Mouse (Mus musculus): ENCODE measurements around the gene Bbs1. TPM values are rescaled to one million over a fixed set of nuclear protein-coding genes. Genes with fewer than 3 reads are reported as not detected.

The Bbs1 gene
- polyA plus RNA-seq, 1 experiment from 2014 or later: 10.1 TPM

DNA sequence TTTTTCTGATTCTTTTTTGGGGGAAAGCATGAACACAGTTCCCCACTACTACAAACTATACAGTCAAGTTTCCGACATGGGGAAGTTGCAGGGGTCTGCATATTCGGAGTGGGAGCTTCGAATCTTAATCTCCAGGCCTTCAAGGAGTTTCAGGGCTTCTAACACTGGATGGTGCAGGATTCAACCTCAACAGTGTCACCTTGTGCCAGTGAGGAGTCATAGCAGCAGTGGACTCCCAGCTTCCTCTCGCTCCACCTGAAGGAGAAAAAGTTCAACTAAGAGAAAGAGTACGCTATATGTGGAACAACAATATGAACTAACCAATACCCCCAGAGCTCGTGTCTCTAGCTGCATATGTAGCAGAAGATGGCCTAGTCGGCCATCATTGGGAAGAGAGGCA lies 58.9 kb downstream of the Bbs1 start:
- Histone ChIP-seq H3K9me3 (ENCODE audit: control insufficient read depth, low read length) (no peaks in the 10 kb centered on the region), H3K9ac (replicated peaks; ENCODE audit: low read depth, low read length) (no peak overlapping the region), H3K27ac (ENCODE audit: low read length) (no peak overlapping the region), H3K4me2 (ENCODE audit: low read length) (no peak overlapping the region), H3K36me3 (ENCODE audit: control insufficient read depth, insufficient read depth) (no peaks in the 10 kb centered on the region), H3K27me3 (replicated peaks; ENCODE audit: control insufficient read depth, insufficient read depth, low read length) (0 out of 2 replicates have a peak, but pooled peaks cover 2% of the 10 kb centered on the region), H3K4me1 (replicated peaks; ENCODE audit: control insufficient read depth, insufficient read depth, low read length) (no peaks in the 10 kb centered on the region), H3K4me3 (replicated peaks; ENCODE audit: low read length) (no peak overlapping the region)
- ATAC-seq: no peak
- WGBS: 32% methylated on average over 7 of the region's 7 CpGs

DNA sequence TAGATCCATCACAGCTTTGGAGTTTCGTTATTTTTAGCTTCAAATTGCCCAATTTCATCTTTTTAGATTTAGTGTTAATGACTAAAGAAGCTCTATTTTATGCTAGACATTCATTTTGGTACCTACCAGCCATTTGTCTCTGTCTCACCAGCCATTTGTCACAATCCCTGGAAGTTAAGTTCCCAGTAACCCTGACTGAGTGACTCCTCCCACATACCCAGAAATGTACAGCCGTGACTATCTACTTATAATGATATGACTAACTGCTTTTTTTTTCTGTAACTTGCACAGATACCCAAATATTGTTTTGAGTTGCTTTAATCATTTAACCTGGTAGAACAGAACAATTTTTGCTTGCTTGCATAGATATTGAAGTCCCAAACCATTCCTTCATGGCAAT lies 60.6 kb downstream of the Bbs1 start:
- ATAC-seq: no peak
- no peak overlapping the region for H3K4me2 ChIP-seq (ENCODE audit: low read length)
- WGBS: 68% methylated on average over 2 of the region's 2 CpGs
- no peaks in the 10 kb centered on the region for H3K36me3 ChIP-seq (ENCODE audit: control insufficient read depth, insufficient read depth)
- no peaks in the 10 kb centered on the region for H3K9me3 ChIP-seq (ENCODE audit: control insufficient read depth, low read length)
- no peak overlapping the region for H3K4me3 ChIP-seq (replicated peaks; ENCODE audit: low read length)
- H3K27ac ChIP-seq (ENCODE audit: low read length): no peak overlapping the region
- H3K27me3 ChIP-seq (replicated peaks; ENCODE audit: control insufficient read depth, insufficient read depth, low read length): peaks cover 12% of the 10 kb centered on the region
- no peak overlapping the region for H3K9ac ChIP-seq (replicated peaks; ENCODE audit: low read depth, low read length)
- no peaks in the 10 kb centered on the region for H3K4me1 ChIP-seq (replicated peaks; ENCODE audit: control insufficient read depth, insufficient read depth, low read length)

DNA sequence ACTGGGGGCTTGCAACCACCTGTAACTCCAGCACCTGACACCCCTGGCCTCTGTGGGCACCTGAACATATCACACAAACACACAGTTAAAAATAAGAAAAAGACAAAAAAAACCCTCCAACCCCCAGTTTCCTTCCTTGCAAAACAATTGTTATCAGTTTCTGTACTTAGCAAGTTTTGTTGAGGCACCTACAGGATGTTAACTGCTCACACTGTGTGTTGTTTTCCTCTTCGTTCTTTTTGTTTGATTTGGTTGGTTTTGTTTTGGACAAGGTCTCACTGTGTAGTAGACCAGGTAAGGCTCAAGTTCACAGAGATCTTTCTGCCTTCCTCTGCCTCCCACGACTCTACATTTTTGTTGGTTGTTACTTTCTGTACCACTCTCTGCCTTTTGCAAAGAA lies 63.8 kb downstream of the Bbs1 start:
- WGBS: 71% methylated on average over 2 of the region's 2 CpGs

DNA sequence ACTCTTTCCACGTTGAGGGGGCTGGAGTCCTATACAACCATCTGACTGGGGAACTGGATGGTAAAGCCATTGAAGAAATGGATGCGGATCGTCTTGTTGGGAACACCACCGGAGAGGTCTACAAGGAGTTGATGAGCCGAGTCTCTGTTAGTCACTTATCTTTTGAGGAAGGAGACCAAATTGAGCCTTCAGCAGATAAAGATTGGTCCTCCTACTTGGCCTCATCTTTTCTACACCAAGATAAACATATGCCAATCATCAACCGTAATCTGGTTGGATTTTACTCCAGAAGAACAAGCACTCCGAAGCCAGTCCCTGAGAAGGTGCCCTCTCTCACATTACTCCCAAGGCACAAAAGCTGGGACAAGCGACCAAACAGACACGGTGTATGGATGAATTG lies 65.6 kb downstream of the Bbs1 start:
- no peak for ATAC-seq
- no peaks in the 10 kb centered on the region for H3K9me3 ChIP-seq (ENCODE audit: control insufficient read depth, low read length)
- no peak overlapping the region for H3K4me3 ChIP-seq (replicated peaks; ENCODE audit: low read length)
- H3K27ac ChIP-seq (ENCODE audit: low read length): no peak overlapping the region
- H3K4me2 ChIP-seq (ENCODE audit: low read length): no peak overlapping the region
- peaks cover 18% of the 10 kb centered on the region for H3K4me1 ChIP-seq (replicated peaks; ENCODE audit: control insufficient read depth, insufficient read depth, low read length)
- peaks cover 24% of the 10 kb centered on the region for H3K27me3 ChIP-seq (replicated peaks; ENCODE audit: control insufficient read depth, insufficient read depth, low read length)
- WGBS: 87% methylated on average over 9 of the region's 9 CpGs
- H3K9ac ChIP-seq (replicated peaks; ENCODE audit: low read depth, low read length): no peak overlapping the region
- H3K36me3 ChIP-seq (ENCODE audit: control insufficient read depth, insufficient read depth): no peaks in the 10 kb centered on the region

More for the DNA sequence above, 63.8 kb downstream of the Bbs1 start:
- Histone ChIP-seq H3K36me3 (ENCODE audit: control insufficient read depth, insufficient read depth) (no peaks in the 10 kb centered on the region), H3K27me3 (replicated peaks; ENCODE audit: control insufficient read depth, insufficient read depth, low read length) (peaks cover 24% of the 10 kb centered on the region), H3K9me3 (ENCODE audit: control insufficient read depth, low read length) (no peaks in the 10 kb centered on the region), H3K9ac (replicated peaks; ENCODE audit: low read depth, low read length) (no peak overlapping the region), H3K4me1 (replicated peaks; ENCODE audit: control insufficient read depth, insufficient read depth, low read length) (peaks cover 18% of the 10 kb centered on the region), H3K27ac (ENCODE audit: low read length) (no peak overlapping the region), H3K4me2 (ENCODE audit: low read length) (no peak overlapping the region), H3K4me3 (replicated peaks; ENCODE audit: low read length) (no peak overlapping the region)
- no peak for ATAC-seq

DNA sequence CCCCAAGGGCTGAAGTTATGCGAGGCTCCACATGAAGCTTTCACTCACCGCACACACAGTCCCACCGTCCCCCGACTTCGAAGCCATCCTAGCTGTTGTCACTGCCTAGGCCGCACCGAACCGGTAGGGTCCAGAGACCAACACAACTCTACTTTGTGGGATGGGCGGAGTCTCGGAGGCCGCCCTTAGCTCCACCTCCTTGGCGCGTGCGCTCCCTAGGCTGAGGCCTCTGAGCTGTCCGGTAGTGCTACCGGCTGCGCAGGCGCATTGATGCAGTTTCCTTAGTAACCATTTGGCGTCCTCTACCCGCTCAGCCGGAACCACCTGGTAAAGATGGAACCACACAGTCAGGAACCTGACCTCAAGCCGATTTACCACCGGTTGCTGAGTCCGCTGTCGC lies 67.3 kb downstream of the Bbs1 start, which contains the start of the genes Ccs and Ccdc87:
Gene Ccs, minus strand, starts transcription at position 184 of the 400 bp plus-strand sequence.
Gene Ccdc87, plus strand, starts transcription at position 218 of the 400 bp plus-strand sequence.
- ATAC-seq: peak; percentile 98
- Histone ChIP-seq H3K4me1 (replicated peaks; ENCODE audit: control insufficient read depth, insufficient read depth, low read length) (peaks cover 18% of the 10 kb centered on the region), H3K27me3 (replicated peaks; ENCODE audit: control insufficient read depth, insufficient read depth, low read length) (peaks cover 24% of the 10 kb centered on the region), H3K27ac (ENCODE audit: low read length) (no peak within 1 kb of the TSS), H3K4me2 (ENCODE audit: low read length) (peak within 1 kb of the TSS; percentile 100), H3K9me3 (ENCODE audit: control insufficient read depth, low read length) (no peaks in the 10 kb centered on the region), H3K36me3 (ENCODE audit: control insufficient read depth, insufficient read depth) (no peaks in the 10 kb centered on the region), H3K4me3 (replicated peaks; ENCODE audit: low read length) (peak within 1 kb of the TSS; percentile 73), H3K9ac (replicated peaks; ENCODE audit: low read depth, low read length) (peak within 1 kb of the TSS; percentile 66)
- WGBS: under 1% methylated on average over 25 of the region's 25 CpGs

DNA sequence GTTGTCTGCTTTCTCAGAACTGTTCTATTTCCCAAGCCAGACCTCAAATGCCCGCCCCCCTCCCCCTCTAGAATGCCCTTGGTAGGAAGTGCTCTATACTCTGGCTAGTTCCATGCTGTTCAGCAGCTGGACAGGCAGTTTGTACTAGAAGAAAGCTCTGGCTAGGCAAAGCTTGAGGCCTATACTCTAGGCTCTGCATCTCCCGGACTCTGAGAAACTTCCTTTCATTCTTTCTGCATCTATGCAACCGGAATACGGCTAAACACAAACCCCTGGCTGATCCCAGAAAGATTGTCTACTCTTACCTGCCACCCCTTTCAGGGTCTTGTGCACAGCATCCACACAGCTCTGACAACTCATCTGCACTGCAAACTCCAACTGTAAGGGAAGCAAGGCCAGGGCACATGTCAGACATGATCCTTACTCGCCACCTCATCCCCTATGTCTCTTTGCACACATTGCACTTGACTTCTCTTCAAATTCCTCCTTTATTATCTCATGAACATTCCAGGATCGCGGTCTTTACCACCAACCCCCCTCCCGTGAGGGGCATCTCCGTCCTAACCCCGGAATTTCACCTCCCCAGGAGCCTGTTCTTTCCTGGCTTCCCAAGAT lies 67.8 kb downstream of the Bbs1 start:
- Histone ChIP-seq H3K9ac (replicated peaks; ENCODE audit: low read depth, low read length) (peak overlapping the region; percentile 66), H3K4me1 (replicated peaks; ENCODE audit: control insufficient read depth, insufficient read depth, low read length) (peaks cover 18% of the 10 kb centered on the region), H3K27ac (ENCODE audit: low read length) (no peak overlapping the region), H3K9me3 (ENCODE audit: control insufficient read depth, low read length) (no peaks in the 10 kb centered on the region), H3K36me3 (ENCODE audit: control insufficient read depth, insufficient read depth) (no peaks in the 10 kb centered on the region), H3K4me3 (replicated peaks; ENCODE audit: low read length) (peak overlapping the region; percentile 73), H3K4me2 (ENCODE audit: low read length) (peak overlapping the region; percentile 100), H3K27me3 (replicated peaks; ENCODE audit: control insufficient read depth, insufficient read depth, low read length) (peaks cover 24% of the 10 kb centered on the region)
- ATAC-seq: peak; percentile 24
- WGBS: 30% methylated on average over 10 of the region's 10 CpGs

DNA sequence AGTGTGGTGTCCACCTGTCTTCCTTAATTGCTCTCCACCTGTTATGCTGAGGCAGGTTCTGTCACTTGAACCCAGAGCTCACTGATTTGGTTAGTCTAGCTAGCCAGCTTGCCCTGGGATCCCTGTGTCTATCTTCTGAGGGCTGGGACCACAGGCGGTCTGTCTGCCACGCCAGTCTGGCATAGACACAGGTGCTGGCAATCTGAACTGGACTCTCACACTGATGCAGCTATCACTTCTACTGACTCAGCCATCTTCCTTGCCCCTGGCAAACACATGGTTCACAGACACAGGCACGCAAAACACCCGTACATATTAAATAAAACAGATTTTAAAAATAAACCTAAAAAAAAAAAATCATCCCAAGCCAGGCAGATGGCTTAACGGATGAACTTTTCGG lies 69.4 kb downstream of the Bbs1 start:
- H3K27ac ChIP-seq (ENCODE audit: low read length): no peak overlapping the region
- WGBS: 95% methylated on average over 6 of the region's 6 CpGs

More for the DNA sequence above, 69.4 kb downstream of the Bbs1 start:
- H3K4me2 ChIP-seq (ENCODE audit: low read length): no peak overlapping the region
- peaks cover 24% of the 10 kb centered on the region for H3K27me3 ChIP-seq (replicated peaks; ENCODE audit: control insufficient read depth, insufficient read depth, low read length)
- H3K9me3 ChIP-seq (ENCODE audit: control insufficient read depth, low read length): no peaks in the 10 kb centered on the region
- no peak overlapping the region for H3K4me3 ChIP-seq (replicated peaks; ENCODE audit: low read length)
- peaks cover 18% of the 10 kb centered on the region for H3K4me1 ChIP-seq (replicated peaks; ENCODE audit: control insufficient read depth, insufficient read depth, low read length)
- H3K9ac ChIP-seq (replicated peaks; ENCODE audit: low read depth, low read length): no peak overlapping the region
- H3K36me3 ChIP-seq (ENCODE audit: control insufficient read depth, insufficient read depth): no peaks in the 10 kb centered on the region
- ATAC-seq: no peak

Other genes with a start within 250 kb of the Bbs1 start
- 6.4 and 8.9 TPM in 2 replicates for gene Gm960, start 208.0 kb downstream of the Bbs1 start, polyA plus RNA-seq (2015; fragmentation: Nextera tagmentation; extraction: Ambion mirVana)
- gene Sptbn2, start 195.5 kb downstream of the Bbs1 start, polyA plus RNA-seq (2015; fragmentation: Nextera tagmentation; extraction: Ambion mirVana): 37.1 and 40.3 TPM in 2 replicates
- 189 and 196 TPM in 2 replicates for gene Rbm4b, start 150.1 kb downstream of the Bbs1 start, polyA plus RNA-seq (2015; fragmentation: Nextera tagmentation; extraction: Ambion mirVana)
- 98.5 and 110 TPM in 2 replicates for gene Rbm4, start 112.7 kb downstream of the Bbs1 start, polyA plus RNA-seq (2015; fragmentation: Nextera tagmentation; extraction: Ambion mirVana)
- 29.8 and 32.7 TPM in 2 replicates for gene Gm21992, start 95.0 kb downstream of the Bbs1 start, polyA plus RNA-seq (2015; fragmentation: Nextera tagmentation; extraction: Ambion mirVana)
- gene Rbm14, start 95.0 kb downstream of the Bbs1 start, polyA plus RNA-seq (2015; fragmentation: Nextera tagmentation; extraction: Ambion mirVana): 86.0 and 91.1 TPM in 2 replicates
- gene Ccs, start 67.3 kb downstream of the Bbs1 start, polyA plus RNA-seq (2015; fragmentation: Nextera tagmentation; extraction: Ambion mirVana): 34.7 and 38.6 TPM in 2 replicates
- 0.61 and 0.62 TPM in 2 replicates for gene Ccdc87, start 67.3 kb downstream of the Bbs1 start, polyA plus RNA-seq (2015; fragmentation: Nextera tagmentation; extraction: Ambion mirVana)
- gene Ctsf, start 51.5 kb downstream of the Bbs1 start, polyA plus RNA-seq (2015; fragmentation: Nextera tagmentation; extraction: Ambion mirVana): 59.2 and 73.6 TPM in 2 replicates
- 0.86 and 0.94 TPM in 2 replicates for gene Actn3, start 28.7 kb downstream of the Bbs1 start, polyA plus RNA-seq (2015; fragmentation: Nextera tagmentation; extraction: Ambion mirVana)
- gene Zdhhc24, start 28.0 kb downstream of the Bbs1 start, polyA plus RNA-seq (2015; fragmentation: Nextera tagmentation; extraction: Ambion mirVana): 22.8 and 26.8 TPM in 2 replicates
- 95.9 and 106 TPM in 2 replicates for gene Dpp3, start 21.7 kb upstream of the Bbs1 start, polyA plus RNA-seq (2015; fragmentation: Nextera tagmentation; extraction: Ambion mirVana)
- gene Peli3, start 36.5 kb upstream of the Bbs1 start, polyA plus RNA-seq (2015; fragmentation: Nextera tagmentation; extraction: Ambion mirVana): 12.0 and 16.5 TPM in 2 replicates
- 106 and 116 TPM in 2 replicates for gene Mrpl11, start 55.5 kb upstream of the Bbs1 start, polyA plus RNA-seq (2015; fragmentation: Nextera tagmentation; extraction: Ambion mirVana)
- 0.21 and 0.71 TPM in 2 replicates for gene Npas4, start 83.7 kb upstream of the Bbs1 start, polyA plus RNA-seq (2015; fragmentation: Nextera tagmentation; extraction: Ambion mirVana)
- gene Slc29a2, start 117.2 kb upstream of the Bbs1 start, polyA plus RNA-seq (2015; fragmentation: Nextera tagmentation; extraction: Ambion mirVana): 11.2 and 13.4 TPM in 2 replicates
- gene B4gat1, start 132.2 kb upstream of the Bbs1 start, polyA plus RNA-seq (2015; fragmentation: Nextera tagmentation; extraction: Ambion mirVana): 58.2 and 62.5 TPM in 2 replicates
- gene AC124502.3, start 132.3 kb upstream of the Bbs1 start, polyA plus RNA-seq (2015; fragmentation: Nextera tagmentation; extraction: Ambion mirVana): 2.1 and 2.9 TPM in 2 replicates
- 50.2 and 51.2 TPM in 2 replicates for gene Brms1, start 134.7 kb upstream of the Bbs1 start, polyA plus RNA-seq (2015; fragmentation: Nextera tagmentation; extraction: Ambion mirVana)
- gene Rin1, start 143.9 kb upstream of the Bbs1 start, polyA plus RNA-seq (2015; fragmentation: Nextera tagmentation; extraction: Ambion mirVana): 1.3 and 1.9 TPM in 2 replicates
- 11.9 and 14.3 TPM in 2 replicates for gene Cd248, start 161.4 kb upstream of the Bbs1 start, polyA plus RNA-seq (2015; fragmentation: Nextera tagmentation; extraction: Ambion mirVana)
- 8.0 and 15.8 TPM in 2 replicates for gene Tmem151a, start 178.9 kb upstream of the Bbs1 start, polyA plus RNA-seq (2015; fragmentation: Nextera tagmentation; extraction: Ambion mirVana)
- 54.0 and 56.0 TPM in 2 replicates for gene Yif1a, start 181.9 kb upstream of the Bbs1 start, polyA plus RNA-seq (2015; fragmentation: Nextera tagmentation; extraction: Ambion mirVana)
- gene Cnih2, start 191.9 kb upstream of the Bbs1 start, polyA plus RNA-seq (2015; fragmentation: Nextera tagmentation; extraction: Ambion mirVana): 297 and 347 TPM in 2 replicates
- gene Rab1b, start 200.4 kb upstream of the Bbs1 start, polyA plus RNA-seq (2015; fragmentation: Nextera tagmentation; extraction: Ambion mirVana): 239 and 241 TPM in 2 replicates
- gene Klc2, start 211.9 kb upstream of the Bbs1 start, polyA plus RNA-seq (2015; fragmentation: Nextera tagmentation; extraction: Ambion mirVana): 48.1 and 55.5 TPM in 2 replicates